Mouse (Mus musculus): ENCODE data around the gene Sult5a1.
"Not testable (repeated sequence)": the region's sequence is repeated elsewhere in the genome, so short reads cannot be mapped to it uniquely, and the experiment has no call there.

Gene Sult5a1

DNA sequence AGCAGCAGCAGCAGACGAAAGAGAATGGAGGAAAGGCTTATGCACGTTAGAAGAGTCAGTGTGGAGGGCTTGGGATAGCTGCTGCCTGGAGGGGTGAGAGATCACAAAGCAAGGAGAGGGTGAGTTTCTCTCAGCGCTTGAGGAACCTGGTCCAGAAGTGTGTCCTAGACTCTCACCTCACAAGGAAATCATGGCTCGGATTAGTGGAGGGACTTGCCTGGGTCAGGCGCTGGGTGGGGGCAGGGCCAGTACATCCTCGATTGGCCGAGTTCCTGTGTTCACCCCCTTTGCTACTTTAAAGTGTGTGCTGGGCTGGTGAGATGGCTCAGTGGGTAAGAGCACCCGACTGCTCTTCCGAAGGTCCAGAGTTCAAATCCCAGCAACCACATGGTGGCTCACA is 22.3 kb downstream of the Sult5a1 start:
- in situ Hi-C loops (cut with MboI, MseI): no loop called here

DNA sequence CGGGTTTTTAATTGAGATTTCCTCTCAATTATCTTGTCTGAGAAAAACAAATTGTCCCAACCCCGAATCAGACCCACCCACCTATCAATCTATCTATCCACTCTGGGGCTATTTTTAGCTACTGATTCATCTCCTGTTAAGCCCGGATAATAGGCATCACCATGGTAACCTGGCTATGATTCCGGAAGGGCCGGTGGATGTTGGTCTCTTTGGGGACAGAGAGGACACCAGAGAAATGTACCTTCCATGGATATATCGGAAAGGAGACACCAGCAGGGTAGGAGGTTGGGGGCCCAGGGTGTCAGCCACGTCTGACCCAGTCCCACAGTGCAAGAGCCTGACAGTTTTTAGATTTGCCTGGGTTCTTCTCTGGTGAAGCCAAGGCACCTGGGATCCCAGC is 22.7 kb downstream of the Sult5a1 start:
- in situ Hi-C loops (cut with MboI, MseI): no loop called here

DNA sequence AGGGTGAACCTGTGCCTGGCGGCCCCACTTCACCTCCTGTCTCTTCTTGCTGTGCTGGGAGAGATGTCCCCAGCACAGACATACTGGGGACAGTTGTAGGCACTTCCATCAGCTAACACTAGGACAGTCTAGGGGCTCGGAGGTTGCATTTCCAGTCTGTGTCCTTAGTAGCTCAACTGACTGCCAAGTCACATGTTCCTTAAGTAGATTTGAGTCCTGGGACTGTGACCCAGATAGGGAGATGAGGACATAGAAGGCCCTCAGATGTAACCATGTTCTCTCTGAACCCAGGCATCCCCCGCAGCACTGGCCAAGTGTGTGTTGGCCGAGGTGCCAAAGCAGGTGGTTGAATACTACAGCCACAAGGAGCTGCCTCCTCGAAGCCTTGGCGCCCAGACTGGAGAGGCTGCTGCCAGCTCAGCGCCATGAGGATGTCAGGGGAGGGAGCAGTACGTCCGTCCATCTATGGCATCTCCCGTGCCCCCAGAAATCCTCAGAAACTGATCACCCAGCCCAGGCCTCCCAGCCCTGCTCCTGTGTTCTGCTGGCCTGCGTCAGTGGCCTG is 23.9 kb downstream of the Sult5a1 start:
- in situ Hi-C loops (cut with MboI, MseI): no loop called here

DNA sequence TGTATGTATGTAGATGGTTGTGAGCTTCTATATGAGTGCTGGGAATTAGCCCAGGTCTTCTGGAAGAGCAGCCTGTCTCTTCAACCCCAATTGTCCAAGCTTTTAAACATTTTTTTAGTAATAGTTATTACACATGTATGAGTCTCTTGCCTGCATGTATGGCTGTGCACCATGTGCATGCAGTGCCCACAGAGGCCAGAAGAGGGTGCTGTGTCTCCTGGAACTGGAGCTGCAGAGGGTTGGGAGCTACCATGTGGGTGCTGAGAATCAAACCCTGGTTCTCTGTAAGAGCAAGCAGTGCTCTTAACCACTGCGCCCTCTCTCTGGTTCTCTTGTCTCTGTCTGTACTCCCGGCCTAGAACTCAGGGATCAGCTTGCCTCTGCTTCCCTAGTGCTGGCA is 25.2 kb downstream of the Sult5a1 start:
- in situ Hi-C loops (cut with MboI, MseI): no loop called here

DNA sequence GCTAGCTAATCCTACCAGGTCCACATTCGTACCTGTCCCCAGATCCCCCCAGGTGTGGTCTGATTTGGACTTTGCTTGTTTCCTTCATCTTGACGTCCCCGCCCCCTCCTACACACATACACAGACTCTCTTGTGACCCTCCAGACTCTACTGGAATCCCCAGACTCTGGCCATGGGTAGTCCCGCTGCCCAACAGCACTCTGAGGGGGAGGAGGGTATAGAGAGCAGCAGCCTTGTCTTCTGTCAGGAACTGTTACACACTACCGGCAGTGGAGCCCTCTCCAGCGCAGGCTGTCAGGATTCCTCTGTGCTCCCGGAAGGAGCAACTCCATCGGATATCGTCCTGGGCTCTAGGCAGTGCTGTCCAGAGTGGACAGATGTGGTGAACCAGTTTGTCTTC is 27.1 kb downstream of the Sult5a1 start:
- in situ Hi-C loops (cut with MboI, MseI): no loop called here

DNA sequence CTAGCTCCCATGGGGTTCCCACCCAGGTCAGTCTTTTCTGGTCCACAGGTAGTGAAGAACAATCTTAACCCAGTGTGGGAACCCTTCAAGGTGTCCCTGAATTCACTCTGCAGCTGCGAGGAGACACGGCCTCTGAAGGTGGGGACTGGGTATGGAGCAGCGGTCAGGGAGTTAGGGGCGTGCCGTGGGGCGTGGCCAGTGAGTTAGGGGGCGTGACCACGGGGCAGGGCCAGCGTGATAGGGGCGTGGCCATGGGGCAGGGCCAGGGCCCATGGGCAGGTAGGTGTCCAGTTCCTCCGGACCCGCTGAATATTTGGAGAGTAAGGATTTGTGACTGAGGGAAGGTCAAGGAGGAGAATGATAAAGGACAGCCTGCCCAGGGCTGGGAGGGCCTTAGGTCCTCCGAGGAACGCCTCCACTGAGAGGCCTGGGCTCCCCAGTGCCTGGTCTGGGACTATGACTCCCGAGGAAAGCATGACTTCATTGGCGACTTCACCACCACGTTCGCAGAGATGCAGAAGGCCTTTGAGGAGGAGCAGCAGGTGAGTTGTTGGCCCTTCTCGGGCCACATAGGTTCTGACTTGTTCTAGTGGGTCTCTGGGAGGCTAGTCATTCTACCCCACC is 31.8 kb downstream of the Sult5a1 start:
- in situ Hi-C loops (cut with MboI, MseI): no loop called here

DNA sequence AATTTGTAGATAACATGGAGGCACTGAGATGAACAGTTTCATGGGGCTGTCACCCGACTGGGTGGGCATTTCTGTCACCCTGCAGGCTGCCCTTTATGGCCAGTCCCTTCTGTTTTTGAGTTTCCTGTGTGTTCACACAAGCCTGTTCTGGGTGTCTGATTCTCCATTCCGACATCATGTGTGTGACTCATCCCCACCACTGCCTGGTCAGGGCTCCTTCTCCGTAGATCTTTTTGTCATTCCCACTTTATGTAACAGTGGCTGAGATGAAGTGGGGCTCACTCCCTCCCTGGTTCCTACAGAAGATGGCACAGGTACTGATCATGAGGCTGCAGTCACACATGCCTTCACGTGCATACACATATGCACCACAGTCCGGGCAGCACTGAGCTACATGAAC is 35.4 kb downstream of the Sult5a1 start:
- in situ Hi-C loops (cut with MboI, MseI): no loop called here

DNA sequence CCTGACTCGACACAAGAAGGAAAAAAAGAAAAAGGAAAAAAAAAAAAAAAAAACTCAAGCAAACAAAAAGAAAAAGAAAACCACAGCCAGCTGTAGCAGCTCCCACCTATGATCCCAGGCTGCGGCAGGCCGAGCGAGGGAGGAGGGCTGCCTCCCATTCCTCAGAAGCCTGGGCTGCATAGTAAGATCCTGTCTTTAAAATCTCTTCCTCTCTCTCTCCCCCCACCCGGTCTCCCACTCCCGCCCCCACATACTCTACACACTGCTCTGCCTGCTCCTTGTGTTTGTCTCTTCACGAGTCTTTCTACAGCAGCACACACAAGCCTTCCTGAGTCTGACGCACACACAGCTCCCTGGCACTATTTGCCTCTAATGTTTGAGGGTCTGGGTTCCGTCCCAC is 36.1 kb downstream of the Sult5a1 start:
- in situ Hi-C loops (cut with MboI, MseI): no loop called here

DNA sequence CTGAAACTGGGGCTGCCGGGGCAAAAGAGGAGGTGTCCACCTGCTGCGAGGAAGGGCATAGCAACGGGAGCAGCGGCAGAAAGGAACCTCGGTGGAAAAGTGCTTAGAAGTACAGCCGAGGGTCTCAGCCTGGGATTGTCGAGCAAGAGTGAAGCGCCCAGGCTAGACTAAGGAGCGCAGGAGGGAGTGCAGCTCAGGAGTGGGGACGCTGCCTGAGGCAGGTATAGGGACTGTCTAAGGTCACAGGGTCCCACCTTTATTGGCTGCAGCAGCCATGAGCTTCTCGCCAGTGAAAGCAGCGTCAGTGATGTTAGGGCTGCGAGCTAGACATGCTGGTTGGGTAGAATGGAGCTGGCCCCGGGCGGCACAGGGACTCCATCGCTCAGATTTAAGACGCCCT is 40.4 kb downstream of the Sult5a1 start:
- in situ Hi-C loops (cut with MboI, MseI): no loop called here

DNA sequence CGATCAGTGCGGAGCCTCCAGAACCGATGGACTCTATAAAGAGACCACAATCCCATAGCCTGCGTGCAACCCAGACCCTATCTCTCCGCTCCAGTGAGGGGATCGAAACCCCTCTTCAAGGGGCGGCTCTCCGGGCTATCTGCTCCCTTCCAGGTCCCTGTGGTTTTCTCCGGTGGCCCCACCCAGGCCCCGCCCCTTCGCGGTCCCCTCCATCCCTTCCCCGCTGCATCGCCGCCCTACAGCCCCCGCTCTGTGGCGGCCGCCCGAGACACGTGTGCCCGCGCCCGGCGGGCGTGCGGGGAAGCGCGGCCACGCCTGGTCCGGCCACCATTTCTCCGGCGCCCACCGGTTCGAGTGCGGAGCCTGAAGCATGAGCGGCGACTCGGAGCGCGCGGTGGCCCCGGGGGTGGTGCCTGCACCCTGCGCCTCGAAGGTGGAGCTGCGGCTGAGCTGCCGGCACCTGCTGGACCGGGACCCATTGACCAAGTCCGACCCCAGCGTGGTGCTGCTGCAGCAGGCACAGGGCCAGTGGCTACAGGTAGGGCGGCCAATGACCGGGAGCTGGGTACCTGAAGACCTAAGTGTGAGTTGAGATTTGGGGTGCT is 40.9 kb downstream of the Sult5a1 start, which contains the start of gene Cpne7:
Gene Cpne7, plus strand, starts transcription at position 248 of the 605 bp plus-strand sequence.
- in situ Hi-C loops (cut with MboI, MseI): no loop called here

DNA sequence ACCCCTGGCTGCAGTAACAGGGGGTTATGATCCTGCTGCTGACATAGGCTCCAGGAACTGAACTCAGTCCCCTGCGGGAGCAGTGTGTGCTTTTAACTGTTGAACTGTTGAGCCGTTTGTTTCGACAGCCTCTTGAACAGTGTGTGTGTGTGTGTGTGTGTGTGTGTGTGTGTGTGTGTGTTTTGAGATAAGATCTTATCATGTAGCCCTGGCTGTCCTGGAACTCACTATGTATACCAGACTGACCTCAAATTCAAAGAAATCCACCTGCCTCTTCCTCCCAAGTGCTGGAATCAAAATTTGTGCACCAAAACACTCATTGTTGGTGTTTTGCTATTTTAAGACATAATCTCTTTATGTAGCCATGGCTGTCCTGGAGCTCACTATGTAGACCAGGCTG is 43.5 kb downstream of the Sult5a1 start:
- in situ Hi-C loops (cut with MboI, MseI): no loop called here

DNA sequence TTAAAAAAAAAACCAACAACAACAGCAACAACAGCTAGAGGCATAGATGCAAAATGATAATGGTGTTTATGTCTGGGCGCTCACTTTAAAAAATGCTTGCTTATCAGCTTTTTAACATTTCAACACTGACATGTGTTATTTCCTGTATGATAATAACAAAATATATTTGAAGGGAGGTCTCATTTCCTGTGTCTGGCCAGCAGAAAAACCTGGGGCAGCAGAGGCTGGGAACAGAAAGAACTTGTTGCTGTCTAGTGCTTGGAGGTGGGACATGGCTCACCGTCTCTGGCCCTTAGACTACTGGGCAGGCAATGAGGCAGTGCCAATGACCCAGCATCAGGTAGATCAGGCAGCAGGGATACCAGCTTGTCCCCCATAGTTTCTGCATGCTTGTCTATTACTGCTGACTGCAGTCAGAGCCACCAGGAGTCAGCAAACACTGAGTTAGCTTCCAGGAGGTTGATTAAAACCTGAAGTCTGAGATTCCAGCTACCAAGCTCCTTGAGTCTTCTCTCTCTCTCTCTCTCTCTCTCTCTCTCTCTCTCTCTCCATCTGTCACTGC is 44.1 kb downstream of the Sult5a1 start:
- in situ Hi-C loops (cut with MboI, MseI): no loop called here

DNA sequence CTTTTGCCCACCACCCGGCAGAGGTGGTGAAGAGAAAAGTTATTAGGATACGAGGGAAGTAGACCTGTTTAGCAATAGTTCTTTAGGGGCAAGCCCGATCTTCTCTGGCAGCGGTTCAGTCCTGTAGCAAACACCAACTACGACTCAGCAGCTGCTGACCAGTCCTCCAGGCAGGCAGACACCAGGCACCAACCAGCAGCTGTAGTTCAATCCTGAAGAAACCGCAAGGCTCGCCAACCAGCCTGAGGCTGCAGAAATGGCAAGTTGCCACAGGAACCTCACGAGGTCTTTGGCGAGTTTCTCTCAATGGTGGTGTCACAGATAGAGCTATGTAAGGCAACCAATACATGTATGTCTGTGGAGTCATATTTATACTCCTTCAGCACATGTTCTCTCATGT is 45.2 kb downstream of the Sult5a1 start:
- in situ Hi-C loops (cut with MboI, MseI): no loop called here

DNA sequence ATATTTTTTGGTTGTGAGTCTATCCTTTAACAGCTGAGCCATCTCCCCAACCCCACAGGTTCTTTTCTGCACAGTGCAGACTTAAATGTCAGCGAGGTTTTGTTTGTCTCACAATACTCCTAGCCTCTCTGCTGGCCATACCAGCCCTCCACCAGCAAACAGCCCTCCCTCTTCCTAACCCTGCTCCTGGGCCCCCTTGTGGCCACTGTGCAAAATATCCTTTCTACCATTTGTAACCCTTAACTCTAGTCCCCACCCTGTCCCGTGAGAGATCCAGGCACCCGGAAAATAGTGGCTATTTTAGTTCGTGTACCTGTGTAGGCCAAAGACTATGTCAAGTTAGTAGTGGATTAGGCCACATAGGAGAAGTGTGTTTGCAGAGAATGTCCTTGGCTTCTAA is 47.5 kb downstream of the Sult5a1 start:
- in situ Hi-C loops (cut with MboI, MseI): no loop called here

DNA sequence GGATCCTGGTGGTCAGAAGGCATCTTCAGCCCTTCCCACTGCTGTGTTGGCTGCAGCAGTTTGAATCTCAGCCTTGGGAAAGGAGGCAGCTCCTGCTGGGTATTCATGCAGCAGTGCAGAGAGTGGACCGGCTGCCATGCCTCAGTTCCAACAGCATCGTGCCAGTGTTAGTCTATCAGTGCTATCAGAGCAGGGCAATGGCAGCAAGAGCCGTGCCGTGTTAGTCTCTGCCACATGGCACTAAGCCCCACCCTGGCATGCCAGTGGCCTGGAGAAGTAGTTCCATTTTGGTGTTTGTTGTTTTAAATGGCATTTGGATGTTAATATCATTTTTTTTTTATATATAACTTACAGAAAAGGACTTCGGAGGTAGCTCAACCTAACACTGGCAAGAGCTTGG is 49.2 kb downstream of the Sult5a1 start:
- in situ Hi-C loops (cut with MboI, MseI): no loop called here

DNA sequence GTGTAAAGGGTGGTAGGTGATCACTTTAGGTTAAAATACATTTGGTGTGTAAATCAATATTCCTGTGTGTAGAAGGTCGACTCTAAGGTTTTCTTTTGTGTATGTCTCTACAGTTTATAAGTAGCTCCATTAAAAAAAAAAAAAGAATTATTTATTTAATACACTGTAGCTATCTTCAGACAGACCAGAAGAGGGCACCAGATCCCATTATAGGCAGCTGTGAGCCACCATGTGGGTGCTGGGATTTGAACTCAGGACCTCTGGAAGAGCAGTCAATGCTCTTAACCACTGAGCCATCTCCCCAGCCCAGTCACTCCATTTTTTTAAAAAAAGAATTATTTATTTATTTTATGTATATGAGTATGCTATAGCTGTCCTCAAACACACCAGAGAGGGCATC is 50.1 kb downstream of the Sult5a1 start:
- in situ Hi-C loops (cut with MboI, MseI): no loop called here

DNA sequence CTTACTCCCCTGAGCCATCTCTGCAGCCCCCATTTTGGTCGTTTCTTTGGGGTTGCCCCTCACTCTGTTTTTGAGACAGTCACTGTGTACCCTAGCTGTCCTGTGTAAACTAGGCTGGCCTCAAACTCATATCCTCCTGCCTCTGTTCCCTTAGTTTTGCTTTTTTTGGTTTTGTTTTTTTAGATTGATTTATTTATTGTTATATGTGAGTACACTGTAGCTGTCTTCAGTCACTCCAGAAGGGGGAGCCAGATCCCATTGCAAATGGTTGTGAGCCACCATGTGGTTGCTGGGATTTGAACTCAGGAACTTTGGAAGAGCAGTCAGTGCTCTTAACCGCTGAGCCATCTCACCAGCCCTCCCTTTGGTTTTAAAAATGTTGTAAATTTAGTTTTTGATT is 51.6 kb downstream of the Sult5a1 start:
- in situ Hi-C loops (cut with MboI, MseI): no loop called here

DNA sequence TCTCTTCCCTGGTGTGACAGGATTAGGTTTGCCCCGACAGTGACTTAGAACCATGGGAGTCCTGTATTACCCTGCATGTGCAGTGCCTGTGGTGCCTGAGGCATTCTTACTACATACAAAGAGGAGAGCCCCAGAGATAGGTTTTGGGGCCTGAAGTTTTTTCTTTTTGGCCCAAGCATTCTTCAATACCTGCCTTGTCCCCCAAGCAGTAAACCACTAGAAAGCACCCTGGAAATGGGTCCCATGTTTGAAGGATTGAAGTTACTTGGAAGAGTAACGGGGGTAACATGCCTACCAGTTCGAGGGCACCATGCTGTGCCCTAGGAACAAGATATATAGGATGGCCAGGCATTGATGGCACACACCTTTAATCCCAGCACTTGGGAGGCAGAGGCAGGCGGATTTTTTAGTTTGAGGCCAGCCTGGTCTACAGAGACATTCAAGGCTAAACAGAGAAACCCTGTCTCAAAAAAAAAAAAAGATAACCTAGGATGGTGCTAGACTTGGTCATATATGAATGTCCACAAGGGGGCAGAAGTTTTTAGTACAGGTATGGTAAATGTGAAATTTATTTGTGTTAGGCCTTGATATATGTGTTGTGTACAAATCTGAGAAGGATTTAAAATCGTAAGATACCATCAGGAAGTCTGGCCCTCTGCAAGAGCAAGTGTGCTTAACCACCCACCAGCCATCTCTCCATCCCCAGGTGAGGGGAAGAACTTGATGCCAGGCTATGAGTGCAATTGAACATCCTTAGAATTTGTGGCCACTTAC is 52.4 kb downstream of the Sult5a1 start:
- in situ Hi-C loops (cut with MboI, MseI): no loop called here

DNA sequence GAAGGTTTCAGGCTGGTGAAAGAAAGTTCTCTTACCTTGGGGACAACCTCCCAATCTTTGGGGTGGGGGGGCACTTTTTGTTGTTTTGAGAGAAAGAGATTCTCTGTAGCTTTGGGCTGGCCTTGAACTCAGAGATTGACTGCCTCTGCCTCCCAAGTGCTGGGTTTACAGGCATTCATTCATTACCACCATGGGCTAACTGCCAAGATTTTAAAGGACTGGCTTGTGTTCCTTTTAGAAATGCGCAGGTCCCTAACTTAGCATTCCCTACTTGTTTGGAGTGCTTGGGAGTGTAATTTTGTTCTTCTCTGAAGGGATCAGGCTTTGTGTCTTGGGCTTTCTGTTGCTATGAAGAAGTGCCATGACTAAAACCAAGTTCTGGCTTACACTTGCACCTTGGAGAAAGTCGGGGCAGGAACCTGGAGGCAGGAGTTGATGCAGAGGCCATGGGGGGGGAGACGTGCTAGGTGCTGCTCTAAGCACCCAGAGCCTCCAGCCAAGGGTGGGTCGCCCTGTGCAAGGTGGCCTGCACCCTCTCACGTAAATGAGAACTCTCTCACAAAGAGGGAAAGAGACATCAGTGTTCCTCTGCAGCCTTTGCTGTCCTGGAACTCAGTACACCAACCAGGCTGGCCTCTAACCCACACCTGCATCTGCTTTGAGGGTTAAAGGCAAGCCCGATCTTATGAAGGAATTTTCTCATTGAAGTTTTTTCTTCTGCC is 53.9 kb downstream of the Sult5a1 start:
- in situ Hi-C loops (cut with MboI, MseI): no loop called here

DNA sequence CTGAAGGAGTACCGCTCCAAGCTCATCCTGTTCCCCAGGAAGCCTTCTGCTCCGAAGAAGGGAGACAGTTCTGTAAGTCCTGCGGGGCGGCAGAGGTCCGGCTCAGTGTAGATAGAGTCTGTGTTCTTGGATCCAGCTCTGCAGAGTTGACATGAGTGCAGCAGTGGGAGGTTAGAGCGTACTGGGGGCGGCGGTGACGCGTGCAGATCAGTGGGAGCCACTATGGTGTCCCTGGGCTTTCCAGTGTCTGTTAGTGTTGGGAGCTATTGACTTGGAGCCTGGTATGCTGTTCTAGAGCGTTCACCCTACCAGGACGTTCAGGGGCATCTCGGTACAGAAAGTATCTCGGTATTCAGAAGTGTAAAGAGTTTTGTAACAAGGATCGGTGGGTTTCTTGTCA is 54.8 kb downstream of the Sult5a1 start:
- in situ Hi-C loops (cut with MboI, MseI): no loop called here

DNA sequence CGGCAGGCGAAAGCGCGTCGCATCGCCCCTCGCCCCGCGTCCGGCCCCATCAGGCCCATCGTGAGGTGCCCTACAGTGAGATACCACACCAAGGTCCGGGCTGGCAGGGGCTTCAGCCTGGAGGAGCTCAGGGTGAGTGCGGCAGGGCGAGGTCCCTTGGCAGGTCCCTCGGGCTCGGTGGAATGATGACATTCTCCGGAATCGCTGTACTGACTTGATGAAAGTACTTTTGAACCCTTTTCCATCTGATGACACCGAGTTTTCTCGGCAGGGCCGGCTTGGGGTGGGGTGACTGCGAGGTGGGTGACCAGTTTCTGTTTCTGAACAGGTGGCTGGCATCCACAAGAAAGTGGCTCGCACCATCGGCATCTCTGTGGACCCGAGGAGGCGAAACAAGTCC is 55.3 kb downstream of the Sult5a1 start:
- in situ Hi-C loops (cut with MboI, MseI): not testable (repeated sequence)

Data from regulatory T cell (primary cell).